Mouse (Mus musculus): ENCODE data around the gene Nlrp5.
"Not testable (repeated sequence)": the region's sequence is repeated elsewhere in the genome, so short reads cannot be mapped to it uniquely, and the experiment has no call there.

Nlrp5 gene

DNA sequence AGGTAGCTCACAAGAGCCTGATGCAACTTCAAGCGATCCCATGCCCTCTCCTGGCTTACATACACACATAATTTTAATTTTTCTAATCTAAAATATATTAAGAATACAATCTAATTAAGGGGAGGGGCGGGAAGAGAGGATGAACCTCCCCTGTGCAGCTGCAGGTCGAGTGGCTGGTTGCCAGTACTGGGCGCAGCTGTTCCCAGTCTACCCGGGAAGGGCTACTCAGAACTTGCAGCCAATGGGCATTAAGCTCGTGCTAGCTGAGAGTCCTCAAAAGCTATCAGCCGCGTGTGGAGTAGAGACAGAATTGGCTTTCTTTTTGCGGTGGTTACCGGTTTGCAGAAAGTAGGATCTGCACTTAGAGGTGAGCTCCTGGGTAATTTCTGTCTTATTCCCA lies at the start of gene Nlrp5:
Gene Nlrp5, plus strand, starts transcription at position 301 of the 400 bp plus-strand sequence.
- no peak for DNase-seq (ENCODE audit: low read depth)

DNA sequence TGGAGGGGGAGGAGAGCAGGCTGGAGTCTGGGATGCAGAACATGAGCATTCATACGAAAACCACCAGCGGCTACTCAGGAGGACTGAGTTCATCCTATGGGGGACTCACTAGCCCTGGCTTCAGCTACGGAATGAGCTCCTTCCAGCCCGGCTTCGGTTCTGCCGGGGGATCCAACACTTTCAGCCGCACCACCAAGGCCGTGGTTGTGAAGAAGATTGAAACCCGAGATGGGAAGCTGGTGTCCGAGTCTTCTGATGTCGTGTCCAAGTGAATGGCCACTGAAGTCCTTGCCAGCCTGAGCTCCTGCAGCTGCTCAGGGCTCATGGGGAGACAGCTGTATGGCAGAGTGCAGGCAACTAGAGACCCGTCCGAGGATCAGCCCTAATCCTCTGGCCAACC lies 27.4 kb upstream of the Nlrp5 start:
- not testable (repeated sequence) for DNase-seq (ENCODE audit: low read depth)

DNA sequence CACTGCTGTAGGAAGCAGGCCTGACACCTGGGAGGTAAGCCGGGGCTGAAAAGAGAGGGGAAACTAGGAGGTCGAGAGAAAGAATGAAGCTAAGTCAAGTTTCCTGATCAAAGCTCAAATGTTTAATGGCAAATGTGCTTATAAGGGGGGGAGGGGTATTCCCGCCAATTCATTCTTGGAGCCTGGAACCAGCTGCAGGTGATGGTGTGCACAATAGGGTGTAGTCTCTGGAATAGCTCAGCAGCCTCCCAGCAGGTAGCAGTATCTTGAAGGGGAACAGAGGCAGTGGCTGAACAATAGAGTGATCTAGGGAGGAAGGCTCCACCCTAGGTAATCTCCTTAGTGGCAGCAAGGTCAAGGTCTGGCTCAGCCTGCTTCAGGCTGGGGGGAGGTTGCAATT lies 84.5 kb downstream of the Nlrp5 start:
- not testable (repeated sequence) for DNase-seq (ENCODE audit: low read depth)

DNA sequence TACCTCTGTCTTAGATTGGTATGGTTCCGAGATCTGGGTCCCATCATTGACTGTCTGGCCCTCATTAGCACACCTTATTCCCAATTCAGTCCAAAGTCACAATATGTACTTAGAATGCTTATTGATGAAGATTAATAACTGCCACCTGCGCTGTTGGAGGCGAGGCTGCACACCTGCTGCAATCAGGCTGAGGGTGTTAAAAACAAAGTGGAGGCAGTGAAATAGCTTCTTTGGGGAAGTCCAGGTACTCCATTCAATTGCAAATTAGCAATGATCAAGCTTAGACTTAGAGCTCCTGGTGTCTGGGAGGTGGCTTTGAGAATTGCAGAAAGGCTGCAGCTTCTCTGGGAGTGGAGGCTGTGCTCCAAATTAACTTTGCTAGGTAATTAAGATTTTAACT lies 85.1 kb downstream of the Nlrp5 start:
- not testable (repeated sequence) for DNase-seq (ENCODE audit: low read depth)

DNA sequence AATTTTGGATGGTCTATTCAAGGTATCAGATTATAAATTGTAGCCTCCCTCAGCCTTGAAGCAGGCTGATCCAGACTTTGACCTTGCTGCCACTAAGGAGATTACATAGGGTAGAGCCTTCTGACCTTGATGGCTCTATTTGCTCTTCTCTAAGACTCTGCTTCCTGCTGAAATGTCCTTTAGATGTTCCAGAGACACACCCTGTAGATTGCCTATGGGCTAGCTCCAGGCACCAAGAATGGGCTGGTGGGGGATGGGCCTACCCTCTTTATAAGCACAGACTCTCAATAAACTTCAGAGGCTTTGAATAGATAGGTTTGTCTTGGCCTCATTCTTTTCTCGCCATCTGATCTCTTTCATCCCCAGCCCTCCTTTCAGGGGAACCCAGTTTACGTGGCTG lies 87.2 kb downstream of the Nlrp5 start:
- not testable (repeated sequence) for DNase-seq (ENCODE audit: low read depth)

Measured in c-Kit-positive CD71-positive TER-119-negative erythroid progenitor cells, embryonic 14.5 days (primary cell).